Mouse (Mus musculus) heart, postnatal 36 days (tissue): ENCODE measurements around the gene Cyren. TPM values are rescaled to one million over a fixed set of nuclear protein-coding genes. Genes with fewer than 3 reads are reported as not detected.

Experiments
- DNase-seq, 2 experiments: peaks; one replicate each; pipeline ENCODE4 v3.0.0; 2021 to 2022
- intact Hi-C: fragments of 180-260 bp; cut with DNase I; formaldehyde crosslinking; loops from one replicate; pipeline ENCODE4 v1.15.1; 2025
- total RNA-seq, 2 experiments: library from RNA; stranded (reverse); gene quantifications; 2 replicates each; pipeline ENCODE4 v1.2.3; 2021

Gene Cyren
- total RNA-seq, 2 experiments from 2014 or later, result 2.3 to 3.5 TPM

DNA sequence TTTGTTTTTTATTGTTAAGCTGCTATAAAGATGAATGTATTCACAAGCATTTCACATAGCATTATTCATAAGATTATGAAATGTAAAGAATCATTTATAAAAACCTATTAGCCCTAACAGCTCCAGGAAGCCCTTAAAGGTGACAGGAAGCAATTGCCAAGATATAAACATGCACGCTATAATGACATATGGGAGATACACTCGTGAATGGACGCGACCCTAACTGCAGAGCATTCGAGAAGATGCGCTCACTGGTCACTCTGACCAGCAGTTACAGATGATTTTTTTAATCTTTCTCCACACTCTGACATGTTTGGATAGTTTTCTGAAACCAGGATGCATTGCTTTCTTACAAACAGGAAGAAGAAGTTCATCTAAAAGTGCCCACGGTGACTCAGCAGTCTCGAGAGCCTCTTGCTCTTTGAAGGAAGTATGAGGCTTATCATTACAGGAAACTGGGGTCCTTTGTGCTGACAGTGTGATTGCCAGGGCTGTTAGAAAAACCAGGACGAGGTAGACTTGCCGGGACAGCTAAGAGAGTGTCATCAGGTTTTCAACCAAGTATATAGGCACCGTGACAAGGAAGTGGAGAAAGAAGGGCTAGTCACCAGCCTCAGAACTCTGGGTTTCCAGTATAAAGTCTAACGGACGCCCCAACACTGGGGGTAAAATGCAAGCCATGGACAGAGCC, 8.5 kb downstream of the Cyren start:
- peak; percentile 24 to 42 for DNase-seq
- intact Hi-C loops, result loop anchor here (5.0 kb wide), 2 partner anchors 247 to 272 kb away; partner anchors contain the start of gene Cald1

GRCm38 (mm10) chr6:34868507-34869217, 9.2 kb downstream of the Cyren start:
- DNase-seq, result peak; percentile 36 to 44
- intact Hi-C loops, result loop anchor here (5.0 kb wide), 2 partner anchors 246 to 271 kb away; partner anchors contain the start of gene Cald1

GRCm38 (mm10) chr6:34867995-34868350, 9.9 kb downstream of the Cyren start:
- no peak for DNase-seq
- intact Hi-C loops, result loop anchor here (5.0 kb wide), 2 partner anchors 246 to 271 kb away; partner anchors contain the start of gene Cald1

- intact Hi-C loops, result loop anchor here (5.0 kb wide), 2 partner anchors 245 to 270 kb away; partner anchors contain the start of gene Cald1
- DNase-seq, result peak in 1 of 2 experiments; percentile 19
These were observed 10.4 kb downstream of the Cyren start for GRCm38 (mm10) chr6:34867301-34867994.

DNA sequence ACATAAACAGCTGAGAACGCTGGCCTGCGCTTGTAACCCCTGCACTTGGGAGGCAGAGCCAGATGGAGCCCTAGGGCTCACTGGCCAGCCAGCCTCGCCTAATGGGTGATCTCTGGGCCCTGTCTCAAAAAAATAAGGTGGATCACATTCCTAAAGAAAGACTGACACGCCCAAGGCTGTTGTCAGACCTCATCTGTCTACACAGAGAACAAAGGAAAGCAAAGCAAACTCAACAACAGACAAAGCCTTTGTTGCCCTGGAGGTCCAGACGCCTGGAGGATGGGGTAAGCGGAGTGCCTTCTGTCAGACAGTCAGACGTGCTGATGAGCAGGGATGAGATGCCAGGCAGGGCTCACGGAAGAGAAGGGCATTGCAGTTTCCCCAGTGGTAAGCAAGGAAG, 11.1 kb downstream of the Cyren start:
- intact Hi-C loops, result loop anchor here (5.0 kb wide), 2 partner anchors 244 to 269 kb away; partner anchors contain the start of gene Cald1
- DNase-seq, result peak in 1 of 2 experiments; percentile 19

- intact Hi-C loops, result loop anchor here (5.0 kb wide), 2 partner anchors 244 to 269 kb away; partner anchors contain the start of gene Cald1
These were observed 11.9 kb downstream of the Cyren start for GRCm38 (mm10) chr6:34865711-34866593.

GRCm38 (mm10) chr6:34865213-34865612, 12.6 kb downstream of the Cyren start:
- DNase-seq, result peak; percentile 40 to 52
- intact Hi-C loops, result loop anchor here (5.0 kb wide), 2 partner anchors 243 to 268 kb away; partner anchors contain the start of gene Cald1

More at GRCm38 (mm10) chr6:34865711-34866593, 11.9 kb downstream of the Cyren start:
- peak; percentile 42 to 57 for DNase-seq

GRCm38 (mm10) chr6:34863786-34864514, 13.9 kb downstream of the Cyren start:
- DNase-seq, result no peak

GRCm38 (mm10) chr6:34862791-34863403, 15.0 kb downstream of the Cyren start, which contains the start of gene Tmem140:
Gene Tmem140, plus strand, starts transcription at chr6:34863146.
- intact Hi-C loops, result loop anchor here (1.0 to 5.0 kb wide), 2 partner anchors 14 to 81 kb away; partner anchors contain the start of gene Agbl3
- peak; percentile 64 to 73 for DNase-seq

More at GRCm38 (mm10) chr6:34863786-34864514, 13.9 kb downstream of the Cyren start:
- intact Hi-C loops, result loop anchor here (1.0 to 5.0 kb wide), 2 partner anchors 13 to 82 kb away; partner anchors contain the start of gene Agbl3

GRCm38 (mm10) chr6:34862381-34862780, 15.5 kb downstream of the Cyren start:
- DNase-seq, result peak; percentile 51 to 52
- intact Hi-C loops, result loop anchor here (5.0 kb wide), 1 partner anchor 80 kb away; the partner anchor contains the start of gene Agbl3

DNA sequence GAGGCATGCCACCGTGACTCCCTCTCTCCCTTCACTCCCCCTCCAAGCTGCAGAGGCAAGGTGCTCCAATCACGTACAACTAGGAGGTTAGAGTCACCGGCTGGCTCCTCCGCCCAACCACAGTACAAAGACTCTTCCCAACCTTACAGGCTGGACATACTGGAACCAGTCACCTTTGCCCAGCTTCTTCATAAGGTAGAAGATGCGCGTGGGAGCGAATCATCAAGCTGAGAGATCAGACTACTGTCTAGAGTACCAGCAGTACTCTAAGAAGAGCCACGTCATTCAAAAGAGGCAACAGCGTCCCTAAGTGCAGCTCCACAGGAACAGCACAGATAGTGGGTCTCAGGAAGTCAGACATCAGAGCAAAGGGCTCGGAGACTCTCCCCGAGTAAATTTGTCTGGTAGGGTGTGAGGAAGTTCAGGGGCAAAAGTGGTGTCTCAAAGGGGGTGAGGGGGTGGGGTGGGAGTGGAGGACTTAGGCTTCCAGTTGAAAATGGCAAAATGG, 16.3 kb downstream of the Cyren start:
- DNase-seq, result no peak
- intact Hi-C loops, result loop anchor here (5.0 kb wide), 1 partner anchor 79 kb away; the partner anchor contains the start of gene Agbl3

DNA sequence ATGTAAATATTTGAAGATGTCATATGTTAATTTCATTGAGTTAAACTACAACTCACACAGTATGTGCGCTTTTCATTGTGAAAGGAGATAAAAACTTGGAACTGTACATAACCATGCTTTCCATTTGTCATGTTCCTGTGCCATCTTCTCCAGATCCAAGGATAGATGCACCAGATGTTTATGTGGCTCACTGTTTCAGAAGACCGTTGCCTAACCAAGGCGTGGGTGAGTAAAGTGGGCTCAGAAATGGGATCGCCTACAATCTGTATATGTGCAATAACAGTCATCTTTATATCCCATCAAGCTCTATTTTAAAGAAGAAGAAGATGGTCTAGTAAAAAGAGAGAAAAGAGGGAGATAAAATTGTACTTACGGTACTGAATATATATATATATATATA, 45.5 kb downstream of the Cyren start:
- DNase-seq, result no peak
- intact Hi-C loops, result no loop called here

GRCm38 (mm10) chr6:34824406-34824805, 53.5 kb downstream of the Cyren start:
- intact Hi-C loops, result no loop called here
- DNase-seq, result no peak

Other genes with a start within 250 kb of the Cyren start
- gene Agbl3, start 97.6 kb downstream of the Cyren start, total RNA-seq, result 1 to 10 TPM; 3.1 to 3.9 TPM
- gene Tmem140, start 14.9 kb downstream of the Cyren start, total RNA-seq, result 10 to 100 TPM; 34.9 to 38.0 TPM
- 10 to 100 TPM; 11.4 to 15.5 TPM for gene Wdr91, start 32.8 kb upstream of the Cyren start, total RNA-seq
- not detected for gene Stra8, start 42.1 kb upstream of the Cyren start, total RNA-seq
- 1 to 10 TPM in 1 of 2 experiments, under 1 TPM in 1; 0.27 to 1.2 TPM for gene Slc23a4, start 110.3 kb upstream of the Cyren start, total RNA-seq